Mouse (Mus musculus) kidney, embryonic 16.5 days (tissue): ENCODE measurements around the gene Ccl20. TPM values are rescaled to one million over a fixed set of nuclear protein-coding genes. Genes with fewer than 3 reads are reported as not detected.

Experiments used
- ATAC-seq: fragments of 200-750 bp; cut with Nextera tagmentation; 2 replicates; pipeline ENCODE4 v1.8.0; 2017; ENCODE audit warnings: moderate TSS enrichment; ENCODE audit not compliant: low FRiP score, low TSS enrichment
- H3K27ac ChIP-seq: fragments of 300-500 bp; sonication (generic); 2 replicates; pipeline ENCODE4 v1.5.1; 2014; ENCODE audit warnings: low read length
- H3K27me3 ChIP-seq: fragments of 300-500 bp; sonication (generic); 2 replicates; pipeline ENCODE4 v1.6.1; 2014; ENCODE audit warnings: low read length, control low read depth, mixed read lengths; ENCODE audit not compliant: insufficient read depth
- H3K36me3 ChIP-seq: fragments of 300-500 bp; sonication (generic); 2 replicates; pipeline ENCODE4 v1.6.1; 2014; ENCODE audit warnings: low read length, control low read depth, mixed read lengths; ENCODE audit not compliant: insufficient read depth
- H3K4me1 ChIP-seq: fragments of 300-500 bp; sonication (generic); 2 replicates; pipeline ENCODE4 v1.6.1; 2014; ENCODE audit warnings: low read length, control low read depth, mixed read lengths; ENCODE audit not compliant: insufficient read depth
- H3K4me2 ChIP-seq: fragments of 300-500 bp; sonication (generic); replicated peaks from 2 replicates; pipeline ENCODE4 v1.6.1; 2014; ENCODE audit warnings: low read depth, low read length
- H3K4me3 ChIP-seq: fragments of 300-500 bp; sonication (generic); 2 replicates; pipeline ENCODE4 v1.5.1; 2014; ENCODE audit warnings: mild to moderate bottlenecking, low read length
- H3K9ac ChIP-seq: fragments of 300-500 bp; sonication (generic); replicated peaks from 2 replicates; pipeline ENCODE4 v1.6.1; 2014; ENCODE audit warnings: low read length
- H3K9me3 ChIP-seq: fragments of 300-500 bp; sonication (generic); 2 replicates; pipeline ENCODE4 v1.6.1; 2016; ENCODE audit warnings: low read length, control low read depth
- WGBS: fragments of 180-500 bp; shearing (Covaris S2); extraction: QIAGEN DNeasy Blood & Tissue Kit; methylation state at CpG from one replicate; pipeline ENCODE4 v1.1.7; 2014; 5-methylcytosine and 5-hydroxymethylcytosine counted together
- polyA plus RNA-seq: library from polyadenylated mRNA; unstranded; fragments of >200 nt; fragmentation: Nextera tagmentation; extraction: Ambion mirVana; gene quantifications from 2 replicates; pipeline ENCODE4 v1.2.1, GENCODE M21; 2015

Gene Ccl20
- polyA plus RNA-seq, result 0.63 and 0.92 TPM in 2 replicates

GRCm38 (mm10) chr1:83116447-83117137, at the start of gene Ccl20:
Ccl20 (plus strand) TSS chr1:83116766.
- Histone ChIP-seq H3K4me2 (no peak within 1 kb of the TSS), H3K9me3 (no peaks in the 10 kb centered on the region), H3K27me3 (no peaks in the 10 kb centered on the region), H3K36me3 (no peaks in the 10 kb centered on the region), H3K9ac (no peak within 1 kb of the TSS), H3K4me1 (no peaks in the 10 kb centered on the region), H3K4me3 (no peak within 1 kb of the TSS), H3K27ac (no peak within 1 kb of the TSS)
- ATAC-seq, result 0 out of 2 replicates have a peak, but pooled peaks have one; percentile 19
- WGBS, result 37% methylated on average over 8 of the region's 8 CpGs

- WGBS, result 87% methylated on average over 10 of the region's 10 CpGs
- Histone ChIP-seq H3K9me3 (no peaks in the 10 kb centered on the region), H3K27ac (no peak overlapping the region), H3K4me1 (no peaks in the 10 kb centered on the region), H3K4me3 (no peak overlapping the region), H3K27me3 (no peaks in the 10 kb centered on the region), H3K9ac (no peak overlapping the region), H3K4me2 (no peak overlapping the region), H3K36me3 (no peaks in the 10 kb centered on the region)
- ATAC-seq, result no peak
Observed at GRCm38 (mm10) chr1:83067205-83067604, 49.4 kb upstream of the Ccl20 start.

GRCm38 (mm10) chr1:83075526-83076189, 40.9 kb upstream of the Ccl20 start:
- Histone ChIP-seq H3K27ac (no peak overlapping the region), H3K4me3 (peak overlapping the region; percentile 30), H3K27me3 (no peaks in the 10 kb centered on the region), H3K4me2 (peak overlapping the region; percentile 44), H3K9me3 (no peaks in the 10 kb centered on the region), H3K36me3 (no peaks in the 10 kb centered on the region), H3K9ac (no peak overlapping the region), H3K4me1 (no peaks in the 10 kb centered on the region)
- ATAC-seq, result no peak
- 40% methylated on average over 15 of the region's 15 CpGs for WGBS

GRCm38 (mm10) chr1:83076190-83076917, 40.2 kb upstream of the Ccl20 start:
- no peaks in the 10 kb centered on the region for H3K36me3 ChIP-seq
- no peaks in the 10 kb centered on the region for H3K9me3 ChIP-seq
- no peak overlapping the region for H3K9ac ChIP-seq
- no peak overlapping the region for H3K27ac ChIP-seq
- WGBS, result 51% methylated on average over 11 of the region's 11 CpGs
- H3K4me2 ChIP-seq, result peak overlapping the region; percentile 44
- peak overlapping the region; percentile 30 for H3K4me3 ChIP-seq
- no peaks in the 10 kb centered on the region for H3K4me1 ChIP-seq
- peak; percentile 71; the same call in 1 of the 2 replicates for ATAC-seq
- H3K27me3 ChIP-seq, result no peaks in the 10 kb centered on the region

GRCm38 (mm10) chr1:83077016-83077415, 39.5 kb upstream of the Ccl20 start:
- ATAC-seq, result no peak
- no peaks in the 10 kb centered on the region for H3K4me1 ChIP-seq
- 73% methylated on average over 6 of the region's 6 CpGs for WGBS
- H3K27ac ChIP-seq, result no peak overlapping the region
- no peak overlapping the region for H3K4me2 ChIP-seq
- H3K27me3 ChIP-seq, result no peaks in the 10 kb centered on the region
- H3K36me3 ChIP-seq, result no peaks in the 10 kb centered on the region
- H3K9me3 ChIP-seq, result no peaks in the 10 kb centered on the region
- no peak overlapping the region for H3K4me3 ChIP-seq
- H3K9ac ChIP-seq, result no peak overlapping the region

GRCm38 (mm10) chr1:83084790-83085189, 31.8 kb upstream of the Ccl20 start:
- H3K27ac ChIP-seq, result no peak overlapping the region
- H3K27me3 ChIP-seq, result no peaks in the 10 kb centered on the region
- H3K4me2 ChIP-seq, result no peak overlapping the region
- H3K4me1 ChIP-seq, result no peaks in the 10 kb centered on the region
- no peak overlapping the region for H3K9ac ChIP-seq
- H3K36me3 ChIP-seq, result no peaks in the 10 kb centered on the region
- no peaks in the 10 kb centered on the region for H3K9me3 ChIP-seq
- WGBS, result 82% methylated on average over 2 of the region's 2 CpGs
- ATAC-seq, result no peak
- no peak overlapping the region for H3K4me3 ChIP-seq

GRCm38 (mm10) chr1:83091268-83091667, 25.3 kb upstream of the Ccl20 start:
- Histone ChIP-seq H3K9ac (no peak overlapping the region), H3K36me3 (no peaks in the 10 kb centered on the region), H3K27me3 (no peaks in the 10 kb centered on the region), H3K4me3 (no peak overlapping the region), H3K4me1 (no peaks in the 10 kb centered on the region), H3K4me2 (no peak overlapping the region), H3K27ac (no peak overlapping the region), H3K9me3 (no peaks in the 10 kb centered on the region)
- WGBS, result 69% methylated on average over 3 of the region's 3 CpGs
- no peak for ATAC-seq

- Histone ChIP-seq H3K9me3 (no peaks in the 10 kb centered on the region), H3K4me2 (no peak overlapping the region), H3K36me3 (no peaks in the 10 kb centered on the region), H3K27ac (no peak overlapping the region), H3K27me3 (no peaks in the 10 kb centered on the region), H3K9ac (no peak overlapping the region), H3K4me1 (peaks cover 5% of the 10 kb centered on the region), H3K4me3 (no peak overlapping the region)
- 86% methylated on average over 4 of the region's 4 CpGs for WGBS
- ATAC-seq, result no peak
Observed at GRCm38 (mm10) chr1:83096935-83097334, 19.6 kb upstream of the Ccl20 start.

GRCm38 (mm10) chr1:83099160-83099559, 17.4 kb upstream of the Ccl20 start:
- no peak overlapping the region for H3K9ac ChIP-seq

More at GRCm38 (mm10) chr1:83099160-83099559, 17.4 kb upstream of the Ccl20 start:
- no peaks in the 10 kb centered on the region for H3K9me3 ChIP-seq
- WGBS, result 92% methylated on average over 2 of the region's 2 CpGs
- H3K27me3 ChIP-seq, result no peaks in the 10 kb centered on the region
- no peak overlapping the region for H3K27ac ChIP-seq
- ATAC-seq, result no peak
- no peak overlapping the region for H3K4me2 ChIP-seq
- H3K36me3 ChIP-seq, result no peaks in the 10 kb centered on the region
- H3K4me1 ChIP-seq, result peaks cover 11% of the 10 kb centered on the region
- H3K4me3 ChIP-seq, result no peak overlapping the region
